Mouse (Mus musculus) myocyte (in vitro differentiated cells): ENCODE results near the gene Prrt2.

ENCODE experiments used
- E2F4 ChIP-seq: IDR thresholded peaks from one replicate; pipeline ENCODE4 v1.6.1; 2011; ENCODE audit warnings: mild to moderate bottlenecking, control low read depth, moderate library complexity; ENCODE audit not compliant: insufficient read depth
- MAX ChIP-seq: IDR thresholded peaks from one replicate; pipeline ENCODE4 v1.6.1; 2011; ENCODE audit warnings: low read depth, mild to moderate bottlenecking, control low read depth
- MYOD1 ChIP-seq, 3 experiments: IDR thresholded peaks; one replicate each; pipeline ENCODE4 v1.6.1; 2011; ENCODE audit warnings: control low read depth in 2 of 3, low read depth in 2 of 3, mild to moderate bottlenecking in 2 of 3, moderate library complexity in 1 of 3; ENCODE audit not compliant: insufficient read length in 2 of 3, control insufficient read depth in 1 of 3
- MYOG ChIP-seq, 3 experiments: IDR thresholded peaks; one replicate each; pipeline ENCODE4 v1.6.1; 2011; ENCODE audit warnings: control low read depth in 2 of 3, low read depth in 2 of 3, mild to moderate bottlenecking in 2 of 3; ENCODE audit not compliant: insufficient read length in 2 of 3, control insufficient read depth in 1 of 3, insufficient read depth in 1 of 3
- POLR2A ChIP-seq: IDR thresholded peaks from one replicate; pipeline ENCODE4 v1.6.1; 2011; ENCODE audit warnings: low read depth, mild to moderate bottlenecking, control low read depth, moderate library complexity; ENCODE audit not compliant: insufficient read length
- POLR2AphosphoS2 ChIP-seq: IDR thresholded peaks from one replicate; pipeline ENCODE4 v1.6.1; 2011; ENCODE audit warnings: low read depth, control low read depth; ENCODE audit not compliant: insufficient read length
- REST ChIP-seq: IDR thresholded peaks from one replicate; pipeline ENCODE4 v1.6.1; 2011; ENCODE audit warnings: mild to moderate bottlenecking, control low read depth, moderate library complexity; ENCODE audit not compliant: insufficient read depth, insufficient read length
- SRF ChIP-seq: IDR thresholded peaks from one replicate; pipeline ENCODE4 v1.6.1; 2011; ENCODE audit warnings: low read depth; ENCODE audit not compliant: control insufficient read depth, insufficient read length
- TCF12 ChIP-seq: IDR thresholded peaks from one replicate; pipeline ENCODE4 v1.6.1; 2011; ENCODE audit warnings: mild to moderate bottlenecking, control low read depth; ENCODE audit not compliant: poor library complexity, insufficient read depth, severe bottlenecking
- TCF3 ChIP-seq: IDR thresholded peaks from one replicate; pipeline ENCODE4 v1.6.1; 2011; ENCODE audit warnings: low read depth, control low read depth; ENCODE audit not compliant: insufficient read length
- USF1 ChIP-seq: IDR thresholded peaks from one replicate; pipeline ENCODE4 v1.6.1; 2011; ENCODE audit warnings: low read depth, mild to moderate bottlenecking, control low read depth, moderate library complexity

GRCm38 (mm10) chr7:126996449-126996848 is 24.6 kb downstream of the Prrt2 start:
- no peak for TF ChIP-seq E2F4
- TF ChIP-seq POLR2A, result no peak
- TF ChIP-seq MYOD1 (IDR thresholded peaks at IDR 0.05; ENCODE audit: control insufficient read depth in 1 of 3, insufficient read length in 2 of 3, low read depth in 2 of 3), result no peak
- TF ChIP-seq USF1, result no peak
- TF ChIP-seq SRF, result no peak
- no peak for TF ChIP-seq MAX
- no peak for TF ChIP-seq POLR2AphosphoS2
- TF ChIP-seq MYOG (IDR thresholded peaks at IDR 0.05; ENCODE audit: control insufficient read depth in 1 of 3, insufficient read depth in 1 of 3, insufficient read length in 2 of 3, low read depth in 2 of 3), result no peak
- TF ChIP-seq TCF3, result no peak
- TF ChIP-seq TCF12, result no peak
- no peak for TF ChIP-seq REST
